Mouse (Mus musculus): ENCODE measurements around the gene Arid3a.

DNA sequence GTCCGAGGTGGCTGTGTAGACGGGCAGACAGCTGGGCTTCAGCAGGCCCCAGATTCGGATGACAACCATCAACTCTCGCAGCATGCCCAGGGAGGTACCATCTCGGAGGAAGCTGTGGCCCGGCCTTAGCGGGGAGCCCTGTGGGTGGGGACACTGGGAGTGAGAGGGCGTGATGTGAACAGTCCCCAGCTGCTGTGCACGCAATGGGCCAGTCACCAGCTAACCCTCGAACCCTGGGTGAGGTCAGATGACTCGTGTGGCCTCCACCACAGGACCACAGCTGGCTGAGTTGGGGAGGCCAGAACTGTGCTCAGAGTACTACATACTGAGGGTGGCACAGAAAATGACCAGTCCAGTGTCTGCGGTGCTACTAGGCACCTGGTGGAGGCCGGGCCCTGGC is 30.0 kb upstream of the Arid3a start:
- TF ChIP-seq EP300 (IDR thresholded peaks at IDR 0.05; ENCODE audit: insufficient read depth, low read depth, low read length): no peak
- no peak for TF ChIP-seq CTCF (IDR thresholded peaks at IDR 0.05)
- TF ChIP-seq POLR2A (IDR thresholded peaks at IDR 0.05; ENCODE audit: insufficient read depth, low read depth, low read length): no peak
